Mouse (Mus musculus) midbrain, embryonic 12.5 days (tissue): ENCODE measurements at regions not wholly inside any gene's neighbourhood (a gene's known extent, or its start where the extent isn't known, plus 50 kb on each side); places are given as distances from the start of the nearest gene placed in this dataset.

Source experiments
- ATAC-seq: fragments of 200-750 bp; cut with Nextera tagmentation; 2 replicates; pipeline ENCODE4 v1.8.0; 2017; ENCODE audit warnings: low read depth, moderate TSS enrichment, moderate library complexity; ENCODE audit not compliant: low FRiP score
- H3K27ac ChIP-seq: fragments of 300-500 bp; sonication (generic); replicated peaks from 2 replicates; pipeline ENCODE4 v1.5.1; 2016; ENCODE audit warnings: mild to moderate bottlenecking
- H3K27me3 ChIP-seq: fragments of 300-500 bp; sonication (generic); 2 replicates; pipeline ENCODE4 v1.6.1; 2016; ENCODE audit warnings: mild to moderate bottlenecking
- H3K36me3 ChIP-seq: fragments of 300-500 bp; sonication (generic); 2 replicates; pipeline ENCODE4 v1.6.1; 2016
- H3K4me1 ChIP-seq: fragments of 300-500 bp; sonication (generic); 2 replicates; pipeline ENCODE4 v1.6.1; 2016
- H3K4me2 ChIP-seq: fragments of 300-500 bp; sonication (generic); replicated peaks from 2 replicates; pipeline ENCODE4 v1.6.1; 2016; ENCODE audit warnings: mild to moderate bottlenecking, moderate library complexity
- H3K4me3 ChIP-seq: fragments of 300-500 bp; sonication (generic); 2 replicates; pipeline ENCODE4 v1.5.1; 2016; ENCODE audit warnings: mild to moderate bottlenecking
- H3K9ac ChIP-seq: fragments of 300-500 bp; sonication (generic); replicated peaks from 2 replicates; pipeline ENCODE4 v1.6.1; 2016; ENCODE audit warnings: mild to moderate bottlenecking, moderate library complexity
- H3K9me3 ChIP-seq: fragments of 300-500 bp; sonication (generic); 2 replicates; pipeline ENCODE4 v1.6.1; 2016; ENCODE audit warnings: mild to moderate bottlenecking
- WGBS: fragments of 180-500 bp; shearing (Covaris S2); methylation state at CpG from one replicate; pipeline ENCODE4 v1.1.7; 2016; 5-methylcytosine and 5-hydroxymethylcytosine counted together

GRCm38 (mm10) chr12:25304820-25305511 is 208.0 kb upstream of the Id2 start:
- ATAC-seq, result peak; percentile 91
- Histone ChIP-seq H3K9me3 (no peaks in the 10 kb centered on the region), H3K27me3 (no peaks in the 10 kb centered on the region), H3K27ac (peak overlapping the region; percentile 54), H3K4me2 (no peak overlapping the region), H3K36me3 (no peaks in the 10 kb centered on the region), H3K4me1 (peaks cover 18% of the 10 kb centered on the region), H3K4me3 (no peak overlapping the region), H3K9ac (no peak overlapping the region)
- whole genome bisulfite sequencing, result 41% methylated on average over 6 of the region's 6 CpGs

DNA sequence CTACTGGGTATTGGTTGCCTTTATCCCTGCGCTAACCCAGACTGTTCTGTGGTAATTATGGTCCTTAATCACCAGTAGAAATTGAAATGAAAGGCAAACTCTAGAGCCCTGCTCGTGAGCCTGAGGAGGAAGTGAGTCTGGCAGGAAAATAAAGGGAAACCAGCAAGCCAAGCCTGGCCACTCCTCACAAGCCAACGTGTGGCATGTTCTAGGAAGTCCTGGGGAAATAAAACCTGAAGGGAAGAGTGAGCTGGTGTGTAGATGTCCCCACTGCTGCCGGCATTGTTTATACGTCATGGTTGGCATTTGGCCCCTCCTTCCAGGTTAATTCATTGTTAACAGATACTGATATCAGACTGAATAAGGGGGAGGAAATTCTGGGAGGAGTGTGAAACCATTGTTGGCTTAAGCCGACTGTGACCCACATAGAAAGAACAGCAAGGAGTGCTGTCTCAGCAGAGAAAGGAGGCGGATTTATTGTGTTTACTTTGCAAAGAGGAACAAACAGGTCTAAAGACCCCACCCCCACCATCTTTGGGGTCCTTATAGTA is 206.6 kb upstream of the Id2 start:
- H3K4me3 ChIP-seq, result no peak overlapping the region
- WGBS, result 42% methylated on average over 7 of the region's 7 CpGs

GRCm38 (mm10) chr12:25300804-25301390 is 204.0 kb upstream of the Id2 start:
- no peaks in the 10 kb centered on the region for H3K9me3 ChIP-seq
- no peak overlapping the region for H3K9ac ChIP-seq
- 75% methylated on average over 9 of the region's 9 CpGs for WGBS
- H3K4me1 ChIP-seq, result peaks cover 18% of the 10 kb centered on the region
- ATAC-seq, result no peak
- H3K27me3 ChIP-seq, result no peaks in the 10 kb centered on the region
- H3K27ac ChIP-seq, result no peak overlapping the region
- no peaks in the 10 kb centered on the region for H3K36me3 ChIP-seq
- H3K4me2 ChIP-seq, result no peak overlapping the region
- H3K4me3 ChIP-seq, result no peak overlapping the region

More for the DNA sequence above, 206.6 kb upstream of the Id2 start:
- Histone ChIP-seq H3K9ac (no peak overlapping the region), H3K36me3 (no peaks in the 10 kb centered on the region), H3K9me3 (no peaks in the 10 kb centered on the region), H3K4me2 (no peak overlapping the region), H3K4me1 (peaks cover 18% of the 10 kb centered on the region), H3K27me3 (no peaks in the 10 kb centered on the region), H3K27ac (no peak overlapping the region)
- ATAC-seq, result no peak

DNA sequence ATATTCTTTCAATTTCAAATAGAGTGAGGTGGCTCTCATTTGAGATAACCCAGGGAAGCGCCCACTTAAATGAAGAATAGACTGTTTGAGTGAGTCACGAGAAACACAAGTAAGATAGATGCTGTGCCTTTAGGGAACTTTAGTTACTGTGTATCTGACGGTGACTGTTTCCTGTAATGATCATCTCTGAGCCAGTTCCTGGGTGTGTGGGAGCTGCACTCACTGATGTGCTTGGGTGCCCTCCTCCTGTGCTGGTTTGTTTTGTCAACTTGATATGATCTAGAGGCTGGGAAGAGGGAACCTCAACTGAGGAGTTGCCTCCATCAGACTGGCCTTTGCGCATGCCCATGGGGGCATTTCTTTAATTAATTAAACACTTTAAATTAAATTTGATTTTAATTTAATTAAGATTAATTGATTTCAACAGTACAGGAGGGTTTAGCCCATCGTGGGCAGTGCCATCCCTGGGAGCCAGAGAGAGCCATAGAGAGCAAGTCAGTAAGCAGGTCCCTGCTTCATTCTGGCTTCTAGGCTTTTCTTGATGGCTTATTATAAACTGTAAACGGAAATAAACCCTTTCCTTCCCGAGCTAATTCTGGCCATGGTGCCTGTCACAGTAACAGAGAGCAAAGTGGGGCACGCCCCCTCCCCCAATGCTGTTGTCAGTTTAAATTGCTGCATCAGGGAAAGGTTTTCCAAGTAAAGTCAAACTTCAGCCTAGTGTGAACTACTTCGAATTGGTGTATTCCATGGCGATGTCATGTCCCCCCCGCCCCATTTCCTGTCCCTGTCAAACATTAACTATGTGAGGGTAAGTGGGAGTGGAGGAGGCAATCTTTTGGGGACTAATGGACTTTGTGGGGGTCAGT is 202.9 kb upstream of the Id2 start:
- Histone ChIP-seq H3K27me3 (no peaks in the 10 kb centered on the region), H3K4me1 (peaks cover 15% of the 10 kb centered on the region), H3K27ac (no peak overlapping the region), H3K4me2 (no peak overlapping the region), H3K36me3 (no peaks in the 10 kb centered on the region), H3K9ac (no peak overlapping the region), H3K4me3 (no peak overlapping the region), H3K9me3 (no peaks in the 10 kb centered on the region)
- no peak for ATAC-seq
- WGBS, result 87% methylated on average over 11 of the region's 11 CpGs

- no peak overlapping the region for H3K4me3 ChIP-seq
- H3K4me1 ChIP-seq, result peaks cover 14% of the 10 kb centered on the region
- H3K36me3 ChIP-seq, result no peaks in the 10 kb centered on the region
- no peak for ATAC-seq
- no peak overlapping the region for H3K9ac ChIP-seq
- no peaks in the 10 kb centered on the region for H3K27me3 ChIP-seq
- H3K27ac ChIP-seq, result no peak overlapping the region
- no peak overlapping the region for H3K4me2 ChIP-seq
- WGBS, result 90% methylated on average over 3 of the region's 3 CpGs
- H3K9me3 ChIP-seq, result no peaks in the 10 kb centered on the region
These were observed 201.8 kb upstream of the Id2 start for GRCm38 (mm10) chr12:25298766-25299165.

- Histone ChIP-seq H3K4me2 (no peak overlapping the region), H3K36me3 (no peaks in the 10 kb centered on the region), H3K27ac (no peak overlapping the region), H3K27me3 (no peaks in the 10 kb centered on the region), H3K9ac (no peak overlapping the region), H3K9me3 (no peaks in the 10 kb centered on the region), H3K4me3 (no peak overlapping the region), H3K4me1 (peaks cover 15% of the 10 kb centered on the region)
- ATAC-seq, result no peak
These were observed 201.0 kb upstream of the Id2 start for GRCm38 (mm10) chr12:25297960-25298359.

DNA sequence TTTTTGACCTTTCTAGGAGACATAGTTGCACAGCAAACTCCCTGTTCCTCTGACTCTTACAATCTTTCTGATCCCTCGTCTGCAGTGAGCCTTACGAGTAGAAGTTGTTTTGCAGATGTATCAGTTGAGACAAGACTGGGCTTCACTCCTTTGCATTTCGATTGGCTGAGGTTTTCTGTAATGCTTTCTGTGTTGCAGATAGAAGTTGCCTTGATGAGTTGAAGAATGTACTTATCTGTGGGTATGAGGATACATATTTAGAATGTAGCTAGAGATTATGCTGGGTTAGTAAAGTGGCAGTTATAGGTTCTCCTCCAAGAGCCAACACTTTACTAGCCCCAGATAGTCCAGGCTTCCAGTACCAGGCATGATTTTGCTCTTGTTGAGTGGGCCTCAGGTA is 199.7 kb upstream of the Id2 start:
- no peaks in the 10 kb centered on the region for H3K36me3 ChIP-seq
- H3K4me3 ChIP-seq, result no peak overlapping the region
- no peak overlapping the region for H3K27ac ChIP-seq
- H3K9ac ChIP-seq, result no peak overlapping the region
- H3K4me1 ChIP-seq, result peaks cover 15% of the 10 kb centered on the region
- no peaks in the 10 kb centered on the region for H3K27me3 ChIP-seq
- H3K4me2 ChIP-seq, result no peak overlapping the region
- H3K9me3 ChIP-seq, result no peaks in the 10 kb centered on the region
- WGBS, result 93% methylated on average over 3 of the region's 3 CpGs
- ATAC-seq, result no peak

DNA sequence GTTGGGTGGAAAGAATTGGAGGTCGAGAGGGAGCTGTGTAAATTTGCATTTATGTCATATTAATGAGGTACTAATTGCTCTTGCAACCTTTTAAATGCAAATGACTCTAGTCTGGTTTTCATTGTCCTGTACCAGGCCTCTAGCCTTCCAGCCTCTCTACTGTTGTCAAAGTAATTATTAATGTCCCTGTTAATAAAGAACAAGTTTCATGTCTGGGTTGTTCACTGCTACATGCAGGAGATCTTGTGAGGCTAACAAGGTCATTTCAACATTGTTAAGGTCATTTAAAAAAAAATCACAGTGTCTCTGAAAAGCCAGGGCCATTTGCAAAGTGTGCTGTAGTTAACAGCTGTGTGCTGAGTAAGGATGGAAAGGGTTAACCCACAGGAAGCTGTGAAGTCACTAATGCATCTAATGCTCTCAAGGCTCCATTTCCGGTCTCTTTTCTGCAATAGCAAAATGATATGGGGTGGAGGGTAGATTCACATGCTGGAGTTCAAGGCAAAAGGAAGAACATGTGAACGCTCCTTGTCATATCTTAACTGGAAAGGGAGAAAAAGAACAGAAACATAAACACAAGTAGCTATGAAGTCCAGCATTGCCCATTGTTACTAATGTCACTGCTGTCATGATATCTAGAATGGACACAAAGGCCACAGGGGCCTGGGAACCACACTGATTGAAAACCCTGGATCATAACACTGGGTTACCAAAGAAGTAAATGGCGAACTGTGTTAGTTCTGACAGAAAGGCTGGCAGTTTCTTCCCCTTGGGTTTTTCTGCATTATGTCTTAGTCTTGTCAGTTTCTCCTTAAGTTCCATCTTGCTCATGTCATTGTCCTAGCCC is 197.5 kb upstream of the Id2 start:
- 70% methylated on average over 4 of the region's 4 CpGs for WGBS
- no peak overlapping the region for H3K27ac ChIP-seq
- H3K9ac ChIP-seq, result no peak overlapping the region

GRCm38 (mm10) chr12:25293470-25294178 is 196.7 kb upstream of the Id2 start:
- no peak overlapping the region for H3K4me2 ChIP-seq
- 51% methylated on average over 6 of the region's 6 CpGs for WGBS
- H3K27me3 ChIP-seq, result no peaks in the 10 kb centered on the region
- H3K4me3 ChIP-seq, result no peak overlapping the region
- no peak overlapping the region for H3K9ac ChIP-seq
- no peaks in the 10 kb centered on the region for H3K36me3 ChIP-seq
- H3K27ac ChIP-seq, result no peak overlapping the region
- H3K4me1 ChIP-seq, result peaks cover 15% of the 10 kb centered on the region
- no peak for ATAC-seq
- no peaks in the 10 kb centered on the region for H3K9me3 ChIP-seq

More for the DNA sequence above, 197.5 kb upstream of the Id2 start:
- Histone ChIP-seq H3K4me3 (no peak overlapping the region), H3K36me3 (no peaks in the 10 kb centered on the region), H3K4me1 (peaks cover 15% of the 10 kb centered on the region), H3K9me3 (no peaks in the 10 kb centered on the region), H3K27me3 (no peaks in the 10 kb centered on the region), H3K4me2 (no peak overlapping the region)
- ATAC-seq, result no peak

GRCm38 (mm10) chr12:25289381-25289780 is 192.4 kb upstream of the Id2 start:
- H3K27me3 ChIP-seq, result no peaks in the 10 kb centered on the region
- no peak overlapping the region for H3K27ac ChIP-seq
- H3K36me3 ChIP-seq, result no peaks in the 10 kb centered on the region
- no peak overlapping the region for H3K4me2 ChIP-seq
- peaks cover 11% of the 10 kb centered on the region for H3K4me1 ChIP-seq
- H3K9ac ChIP-seq, result no peak overlapping the region
- no peak overlapping the region for H3K4me3 ChIP-seq
- 91% methylated on average over 2 of the region's 2 CpGs for WGBS
- ATAC-seq, result no peak
- H3K9me3 ChIP-seq, result no peaks in the 10 kb centered on the region

DNA sequence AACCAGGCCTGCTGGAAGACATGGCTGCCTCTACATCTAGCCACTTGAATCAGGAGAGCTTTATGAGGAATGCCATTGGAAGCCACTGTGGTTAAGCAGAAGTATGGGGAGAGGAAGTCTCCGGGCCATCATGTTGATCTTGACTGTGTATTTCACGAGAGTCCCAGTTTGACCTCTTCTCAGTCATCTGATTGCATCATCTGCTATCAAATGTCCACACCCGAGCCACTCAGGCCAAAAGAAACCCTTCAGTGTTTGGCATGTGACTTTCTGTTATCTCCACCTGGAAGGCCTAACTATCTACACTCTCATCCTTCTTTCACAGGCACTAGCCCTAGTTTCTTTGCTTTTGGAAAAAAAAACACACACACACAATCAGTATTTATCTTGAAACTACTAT is 186.9 kb upstream of the Id2 start:
- Histone ChIP-seq H3K9me3 (no peaks in the 10 kb centered on the region), H3K4me2 (no peak overlapping the region), H3K27ac (no peak overlapping the region), H3K9ac (no peak overlapping the region), H3K27me3 (no peaks in the 10 kb centered on the region), H3K4me3 (no peak overlapping the region), H3K36me3 (no peaks in the 10 kb centered on the region), H3K4me1 (no peaks in the 10 kb centered on the region)
- no peak for ATAC-seq
- 83% methylated on average over 3 of the region's 3 CpGs for WGBS
